Mouse (Mus musculus) C2C12 (cell line): ENCODE data around the gene Cd200. TPM values are rescaled to one million over a fixed set of nuclear protein-coding genes. Genes with fewer than 3 reads are reported as not detected.

Experiments used
- H3K27me3 ChIP-seq: one replicate; pipeline ENCODE4 v1.6.1; 2011; ENCODE audit not compliant: control insufficient read depth, insufficient read depth, insufficient read length
- H3K36me3 ChIP-seq: one replicate; pipeline ENCODE4 v1.6.1; 2011; ENCODE audit not compliant: control insufficient read depth, insufficient read depth
- H3K4me3 ChIP-seq: one replicate; pipeline ENCODE4 v1.5.1; 2011; ENCODE audit warnings: mild to moderate bottlenecking, control low read depth; ENCODE audit not compliant: poor library complexity, insufficient read depth, severe bottlenecking
- H3K79me2 ChIP-seq: one replicate; pipeline ENCODE4 v1.6.1; 2011; ENCODE audit not compliant: control insufficient read depth, insufficient read depth
- H3K79me3 ChIP-seq: one replicate; pipeline ENCODE4 v1.6.1; 2011; ENCODE audit warnings: low read depth, control low read depth
- H3ac ChIP-seq: one replicate; pipeline ENCODE3; 2011; ENCODE audit warnings: low read depth; ENCODE audit not compliant: control insufficient read depth, insufficient read length
- CEBPB ChIP-seq: IDR thresholded peaks from one replicate; pipeline ENCODE4 v1.6.1; 2011; ENCODE audit warnings: low read depth, mild to moderate bottlenecking, control low read depth, moderate library complexity
- CTCF ChIP-seq: IDR thresholded peaks from one replicate; pipeline ENCODE4 v1.5.1; 2011; ENCODE audit not compliant: control insufficient read depth, insufficient read depth, insufficient read length
- FOSL1 ChIP-seq: IDR thresholded peaks from one replicate; pipeline ENCODE4 v1.8.0; 2011; ENCODE audit warnings: mild to moderate bottlenecking, low read length; ENCODE audit not compliant: poor library complexity, insufficient read depth, severe bottlenecking
- MAX ChIP-seq: IDR thresholded peaks from one replicate; pipeline ENCODE4 v1.6.1; 2011; ENCODE audit warnings: mild to moderate bottlenecking, control low read depth
- MYOD1 ChIP-seq: IDR thresholded peaks from one replicate; pipeline ENCODE4 v1.6.1; 2011; ENCODE audit warnings: low read depth; ENCODE audit not compliant: control insufficient read depth, insufficient read length
- MYOG ChIP-seq: IDR thresholded peaks from one replicate; pipeline ENCODE4 v1.6.1; 2011; ENCODE audit not compliant: control insufficient read depth, insufficient read length; ENCODE audit errors: extremely low read depth
- USF1 ChIP-seq: IDR thresholded peaks from one replicate; pipeline ENCODE4 v1.6.1; 2011; ENCODE audit warnings: low read depth, mild to moderate bottlenecking, control low read depth, moderate library complexity
- long read RNA-seq, 2 experiments: library from polyadenylated mRNA; unstranded; transcript quantifications; one replicate each; pipeline ENCODE4 v2.0.0; 2019 to 2020
- polyA plus RNA-seq: library from polyadenylated mRNA; unstranded; fragments of >200 nt; fragmentation: generic; extraction: Trizol; gene quantifications from one replicate; pipeline ENCODE4 v1.2.1, GENCODE M21; 2012; ENCODE audit warnings: missing spikeins

Gene Cd200
- polyA plus RNA-seq: 3.8 TPM
- long read RNA-seq, experiment 1, transcript Cd200-202 (6 exons, 2,347 nt): major isoform, 22 of 48 reads
- long read RNA-seq, experiment 1, partial matches to known transcripts: 1 of 48 reads
- long read RNA-seq, experiment 1, other reads (novel, unspliced or antisense): 25 of 48 reads
- long read RNA-seq, experiment 2, partial matches to known transcripts: 0 of 1 reads
- long read RNA-seq, experiment 2, other reads (novel, unspliced or antisense): 1 of 1 reads

DNA sequence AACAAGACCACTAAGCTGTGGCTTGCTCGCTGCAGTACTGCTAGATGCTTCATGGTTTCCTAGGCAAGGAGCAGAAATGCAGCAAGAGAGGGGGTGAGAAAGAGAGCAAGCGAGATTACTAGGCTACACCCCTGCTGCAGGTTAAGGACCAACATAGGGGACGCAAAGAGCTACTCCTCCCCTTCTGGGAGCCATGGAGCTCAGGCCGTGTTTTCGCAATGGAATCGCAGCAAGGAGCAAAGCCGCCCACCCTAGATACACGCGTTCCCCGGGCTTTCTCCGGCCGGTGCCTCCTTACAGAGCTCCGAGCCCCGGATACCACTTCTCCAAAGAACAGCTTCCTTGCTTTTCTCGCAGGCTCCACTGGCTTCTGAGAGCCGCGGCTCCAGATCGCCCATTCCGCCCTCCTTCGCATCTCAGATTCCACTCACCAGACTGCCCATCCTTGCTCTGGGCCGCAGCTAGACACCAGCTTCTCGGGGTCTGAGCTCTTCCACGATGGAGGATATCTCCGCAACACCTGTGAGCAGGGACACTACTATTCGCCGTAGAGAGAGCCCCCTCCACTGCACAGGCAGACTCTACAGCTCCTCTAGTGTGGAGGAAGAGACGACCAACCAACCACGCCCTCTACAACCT lies at the start of gene Cd200:
Gene Cd200 (minus strand): TSS at position 629 of the 639 bp plus-strand sequence.
- no peak for TF ChIP-seq USF1
- TF ChIP-seq MYOD1: no peak
- no peak for TF ChIP-seq CEBPB
- TF ChIP-seq MAX: no peak
- no peak for TF ChIP-seq FOSL1
- TF ChIP-seq CTCF: no peak
- no peak for TF ChIP-seq MYOG

GRCm38 (mm10) chr16:45454762-45455161 lies 45.9 kb upstream of the Cd200 start:
- Histone ChIP-seq H3K4me3 (no peak overlapping the region), H3K79me3 (no peaks in the 10 kb centered on the region), H3K27me3 (no peaks in the 10 kb centered on the region), H3K36me3 (no peaks in the 10 kb centered on the region), H3K79me2 (no peaks in the 10 kb centered on the region), H3ac (no peak overlapping the region)
- no peak for TF ChIP-seq MAX
- TF ChIP-seq MYOG: no peak
- TF ChIP-seq MYOD1: no peak
- no peak for TF ChIP-seq FOSL1
- no peak for TF ChIP-seq CEBPB
- TF ChIP-seq CTCF: no peak
- no peak for TF ChIP-seq USF1

More for the DNA sequence above, at the start of gene Cd200:
- no peaks in the 10 kb centered on the region for H3K27me3 ChIP-seq
- no peaks in the 10 kb centered on the region for H3K79me2 ChIP-seq
- no peaks in the 10 kb centered on the region for H3K79me3 ChIP-seq
- H3K36me3 ChIP-seq: no peaks in the 10 kb centered on the region
- peak within 1 kb of the TSS; percentile 15 for H3K4me3 ChIP-seq
- H3ac ChIP-seq: peak within 1 kb of the TSS; percentile 31

- Histone ChIP-seq H3K79me2 (no peaks in the 10 kb centered on the region), H3K27me3 (no peaks in the 10 kb centered on the region), H3K36me3 (no peaks in the 10 kb centered on the region), H3K4me3 (no peak overlapping the region), H3K79me3 (no peaks in the 10 kb centered on the region), H3ac (no peak overlapping the region)
- TF ChIP-seq MAX (no peak), CEBPB (no peak), CTCF (no peak), MYOG (no peak), USF1 (no peak), FOSL1 (no peak), MYOD1 (no peak)
Measured at GRCm38 (mm10) chr16:45437230-45437739, 28.4 kb upstream of the Cd200 start.

DNA sequence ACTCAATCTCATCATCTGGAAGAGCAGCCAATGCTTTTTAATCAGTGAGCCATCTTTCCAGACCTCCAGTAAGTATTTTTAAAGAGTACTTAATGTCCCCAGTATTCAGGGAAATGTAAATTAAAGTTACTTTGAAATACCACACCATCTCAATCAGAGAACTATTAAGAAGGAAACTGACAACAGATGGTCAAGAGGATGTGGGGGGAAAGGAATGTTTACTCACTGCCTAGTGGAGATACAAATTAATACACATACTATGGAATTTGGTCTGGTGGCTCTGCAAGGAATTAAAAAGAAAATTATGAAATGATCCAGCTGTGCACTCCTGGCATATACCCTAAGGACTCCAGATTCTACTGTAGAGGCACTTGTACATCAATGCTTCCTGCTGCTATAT lies 26.7 kb upstream of the Cd200 start:
- Histone ChIP-seq H3ac (no peak overlapping the region), H3K79me2 (no peaks in the 10 kb centered on the region), H3K4me3 (no peak overlapping the region), H3K79me3 (no peaks in the 10 kb centered on the region), H3K36me3 (no peaks in the 10 kb centered on the region), H3K27me3 (no peaks in the 10 kb centered on the region)
- TF ChIP-seq MYOG: no peak
- no peak for TF ChIP-seq MAX
- no peak for TF ChIP-seq FOSL1
- no peak for TF ChIP-seq CEBPB
- no peak for TF ChIP-seq MYOD1
- TF ChIP-seq CTCF: no peak
- TF ChIP-seq USF1: no peak

- Histone ChIP-seq H3K79me3 (no peaks in the 10 kb centered on the region), H3K36me3 (no peaks in the 10 kb centered on the region)
- TF ChIP-seq CEBPB (no peak), MAX (no peak), FOSL1 (no peak), CTCF (no peak), USF1 (no peak), MYOG (no peak), MYOD1 (no peak)
Measured at GRCm38 (mm10) chr16:45427651-45428050, 18.8 kb upstream of the Cd200 start.

More at GRCm38 (mm10) chr16:45427651-45428050, 18.8 kb upstream of the Cd200 start:
- Histone ChIP-seq H3K79me2 (no peaks in the 10 kb centered on the region), H3ac (no peak overlapping the region), H3K27me3 (no peaks in the 10 kb centered on the region), H3K4me3 (no peak overlapping the region)
